Mouse (Mus musculus): ENCODE measurements at regions not wholly inside any gene's neighbourhood (a gene's known extent, or its start where the extent isn't known, plus 50 kb on each side); places are given as distances from the start of the nearest gene placed in this dataset.

- H3K9me3 ChIP-seq (ENCODE audit: control insufficient read depth, low read length), result no peaks in the 10 kb centered on the region
- no peaks in the 10 kb centered on the region for H3K36me3 ChIP-seq (ENCODE audit: control insufficient read depth, insufficient read depth, low read length)
- no peak overlapping the region for H3K4me2 ChIP-seq (ENCODE audit: low read depth, low read length, severe bottlenecking)
- H3K27me3 ChIP-seq (ENCODE audit: control insufficient read depth, insufficient read depth, low read length), result no peaks in the 10 kb centered on the region
- no peak overlapping the region for H3K27ac ChIP-seq (ENCODE audit: low read depth, low read length)
- no peak overlapping the region for H3K9ac ChIP-seq (ENCODE audit: low read length)
- H3K4me1 ChIP-seq (replicated peaks; ENCODE audit: control insufficient read depth, insufficient read depth, low read length), result no peaks in the 10 kb centered on the region; the same call in 1 of the 2 replicates
- no peak overlapping the region for H3K4me3 ChIP-seq (ENCODE audit: low read depth, low read length)
- WGBS, result 21% methylated on average over 1 of the region's 1 CpGs
- DNase-seq (ENCODE audit: low spot score) (no peak), ATAC-seq (replicated peaks; ENCODE audit: low FRiP score) (peak; percentile 43)
Measured at GRCm38 (mm10) chr5:50406923-50407322, 348.1 kb upstream of the Adgra3 start.

GRCm38 (mm10) chr5:50406520-50406919, 347.7 kb upstream of the Adgra3 start:
- Histone ChIP-seq H3K9ac (ENCODE audit: low read length) (no peak overlapping the region), H3K36me3 (ENCODE audit: control insufficient read depth, insufficient read depth, low read length) (no peaks in the 10 kb centered on the region), H3K27ac (ENCODE audit: low read depth, low read length) (no peak overlapping the region), H3K9me3 (ENCODE audit: control insufficient read depth, low read length) (no peaks in the 10 kb centered on the region), H3K27me3 (ENCODE audit: control insufficient read depth, insufficient read depth, low read length) (no peaks in the 10 kb centered on the region), H3K4me2 (ENCODE audit: low read depth, low read length, severe bottlenecking) (no peak overlapping the region), H3K4me3 (ENCODE audit: low read depth, low read length) (no peak overlapping the region), H3K4me1 (replicated peaks; ENCODE audit: control insufficient read depth, insufficient read depth, low read length) (no peaks in the 10 kb centered on the region; the same call in 1 of the 2 replicates)
- DNase-seq (ENCODE audit: low spot score), result no peak
- peak; percentile 78 for ATAC-seq (replicated peaks; ENCODE audit: low FRiP score)
- WGBS, result 59% methylated on average over 3 of the region's 3 CpGs

Measured in forebrain, embryonic 11.5 days (tissue).